Mouse (Mus musculus) midbrain, embryonic 16.5 days (tissue): Measurements from ENCODE around the gene Rab8a. TPM values are rescaled to one million over a fixed set of nuclear protein-coding genes. Genes with fewer than 3 reads are reported as not detected.

Experiments
- ATAC-seq: fragments of 200-750 bp; cut with Nextera tagmentation; 2 replicates; pipeline ENCODE4 v1.8.0; 2017; ENCODE audit warnings: moderate TSS enrichment
- H3K27ac ChIP-seq: fragments of 300-500 bp; sonication (generic); 2 replicates; pipeline ENCODE4 v1.5.1; 2014; ENCODE audit warnings: mild to moderate bottlenecking, low read length, mixed read lengths
- H3K27me3 ChIP-seq: fragments of 300-500 bp; sonication (generic); 2 replicates; pipeline ENCODE4 v1.6.1; 2014; ENCODE audit warnings: low read depth, low read length, mixed read lengths; ENCODE audit not compliant: control insufficient read depth, insufficient read depth
- H3K36me3 ChIP-seq: fragments of 300-500 bp; sonication (generic); 2 replicates; pipeline ENCODE4 v1.6.1; 2014; ENCODE audit warnings: mild to moderate bottlenecking, low read length, moderate library complexity, mixed read lengths; ENCODE audit not compliant: control insufficient read depth, insufficient read depth
- H3K4me1 ChIP-seq: fragments of 300-500 bp; sonication (generic); 2 replicates; pipeline ENCODE4 v1.6.1; 2014; ENCODE audit warnings: mild to moderate bottlenecking, low read length, mixed read lengths; ENCODE audit not compliant: control insufficient read depth, insufficient read depth
- H3K4me2 ChIP-seq: fragments of 300-500 bp; sonication (generic); 2 replicates; pipeline ENCODE4 v1.6.1; 2014; ENCODE audit warnings: mild to moderate bottlenecking, low read length, mixed read lengths
- H3K4me3 ChIP-seq: fragments of 300-500 bp; sonication (generic); 2 replicates; pipeline ENCODE4 v1.5.1; 2014; ENCODE audit warnings: low read depth, mild to moderate bottlenecking, low read length, moderate library complexity, mixed read lengths
- H3K9ac ChIP-seq: fragments of 300-500 bp; sonication (generic); 2 replicates; pipeline ENCODE4 v1.6.1; 2014; ENCODE audit warnings: low read depth, low read length, mixed read lengths
- H3K9me3 ChIP-seq: fragments of 300-500 bp; sonication (generic); replicated peaks from 2 replicates; pipeline ENCODE4 v1.6.1; 2014; ENCODE audit warnings: mild to moderate bottlenecking, low read length, mixed read lengths; ENCODE audit not compliant: control insufficient read depth, poor library complexity, severe bottlenecking
- WGBS: fragments of 180-500 bp; shearing (Covaris S2); extraction: QIAGEN DNeasy Blood & Tissue Kit; methylation state at CpG from one replicate; pipeline ENCODE4 v1.1.7; 2014; 5-methylcytosine and 5-hydroxymethylcytosine counted together
- polyA plus RNA-seq: library from polyadenylated mRNA; unstranded; fragments of >200 nt; fragmentation: Nextera tagmentation; extraction: Ambion mirVana; gene quantifications from 2 replicates; pipeline ENCODE4 v1.2.1, GENCODE M21; 2015

The Rab8a gene
- polyA plus RNA-seq, 1 experiment from 2014 or later, result 84.5 TPM

DNA sequence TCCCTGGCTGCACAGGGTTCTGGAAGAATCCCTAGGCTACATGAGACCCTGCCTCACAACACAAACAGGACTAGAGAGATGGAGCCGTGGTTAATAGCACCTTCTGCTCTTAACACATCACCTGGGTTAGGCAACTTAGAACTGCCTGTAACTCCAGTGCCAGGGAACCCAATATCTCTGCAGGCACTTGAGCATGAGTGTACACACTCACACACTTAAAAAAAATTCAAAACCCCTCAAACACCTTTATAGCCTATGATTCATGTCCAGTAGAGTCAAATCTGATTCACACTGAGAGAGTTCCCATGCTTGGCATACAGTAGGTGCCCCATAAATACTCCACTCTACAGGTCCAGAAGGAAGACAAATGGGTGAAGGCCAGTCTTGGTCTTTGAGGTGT lies 28.6 kb upstream of the Rab8a start:
- Histone ChIP-seq H3K9ac (no peak overlapping the region), H3K4me2 (no peak overlapping the region), H3K9me3 (no peaks in the 10 kb centered on the region), H3K4me3 (no peak overlapping the region), H3K27ac (no peak overlapping the region), H3K4me1 (peaks cover 15% of the 10 kb centered on the region), H3K36me3 (no peaks in the 10 kb centered on the region), H3K27me3 (no peaks in the 10 kb centered on the region)
- no peak for ATAC-seq
- 90% methylated on average over 1 of the region's 1 CpGs for WGBS

DNA sequence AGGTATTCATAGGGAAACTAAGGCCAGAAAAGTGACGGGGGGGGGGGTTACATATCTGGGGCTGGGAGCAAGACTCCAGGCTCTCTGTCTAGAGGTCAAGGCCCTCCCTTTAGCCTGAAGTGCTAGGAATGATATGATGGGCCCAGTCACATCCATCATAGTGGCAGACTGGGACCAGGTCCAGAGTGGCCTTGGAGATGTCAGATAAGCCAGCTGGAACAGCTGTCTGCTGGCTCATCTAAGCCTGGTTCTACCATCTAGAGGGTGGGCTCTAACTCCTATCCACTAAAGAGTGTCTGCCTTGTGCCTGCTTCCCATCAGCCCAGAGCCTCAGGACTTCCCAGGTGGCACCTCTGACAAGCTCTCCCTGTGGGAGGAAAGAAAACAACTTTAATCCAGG lies 28.1 kb upstream of the Rab8a start:
- H3K9ac ChIP-seq, result no peak overlapping the region
- H3K4me1 ChIP-seq, result peaks cover 15% of the 10 kb centered on the region
- no peak overlapping the region for H3K4me3 ChIP-seq
- no peaks in the 10 kb centered on the region for H3K9me3 ChIP-seq
- H3K36me3 ChIP-seq, result no peaks in the 10 kb centered on the region
- no peak overlapping the region for H3K4me2 ChIP-seq
- 80% methylated on average over 1 of the region's 1 CpGs for WGBS
- no peak overlapping the region for H3K27ac ChIP-seq
- ATAC-seq, result no peak
- H3K27me3 ChIP-seq, result no peaks in the 10 kb centered on the region

DNA sequence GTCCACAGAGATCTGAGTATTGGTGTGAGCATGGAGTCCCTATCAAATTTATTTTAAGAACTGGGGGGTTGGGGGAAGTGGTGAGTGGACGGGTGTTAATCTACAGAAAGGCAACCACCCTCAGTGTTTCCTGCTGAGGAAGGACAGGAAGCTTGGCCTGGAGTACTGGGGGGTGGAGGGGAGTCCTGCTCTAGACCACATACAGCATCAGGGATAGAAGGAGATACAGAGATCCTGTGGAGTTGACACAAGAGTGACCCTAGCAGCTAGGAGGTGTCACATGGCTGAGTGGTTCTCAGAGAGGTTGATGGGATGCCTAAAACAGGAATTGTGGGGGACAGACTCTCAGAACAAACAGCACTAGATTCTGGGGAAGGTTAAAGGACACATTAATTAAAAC lies 27.5 kb upstream of the Rab8a start:
- peaks cover 15% of the 10 kb centered on the region for H3K4me1 ChIP-seq
- WGBS, result 68% methylated on average over 1 of the region's 1 CpGs
- H3K36me3 ChIP-seq, result no peaks in the 10 kb centered on the region
- no peaks in the 10 kb centered on the region for H3K27me3 ChIP-seq
- no peak overlapping the region for H3K9ac ChIP-seq
- ATAC-seq, result no peak
- H3K4me3 ChIP-seq, result no peak overlapping the region
- H3K9me3 ChIP-seq, result no peaks in the 10 kb centered on the region
- no peak overlapping the region for H3K4me2 ChIP-seq
- no peak overlapping the region for H3K27ac ChIP-seq

DNA sequence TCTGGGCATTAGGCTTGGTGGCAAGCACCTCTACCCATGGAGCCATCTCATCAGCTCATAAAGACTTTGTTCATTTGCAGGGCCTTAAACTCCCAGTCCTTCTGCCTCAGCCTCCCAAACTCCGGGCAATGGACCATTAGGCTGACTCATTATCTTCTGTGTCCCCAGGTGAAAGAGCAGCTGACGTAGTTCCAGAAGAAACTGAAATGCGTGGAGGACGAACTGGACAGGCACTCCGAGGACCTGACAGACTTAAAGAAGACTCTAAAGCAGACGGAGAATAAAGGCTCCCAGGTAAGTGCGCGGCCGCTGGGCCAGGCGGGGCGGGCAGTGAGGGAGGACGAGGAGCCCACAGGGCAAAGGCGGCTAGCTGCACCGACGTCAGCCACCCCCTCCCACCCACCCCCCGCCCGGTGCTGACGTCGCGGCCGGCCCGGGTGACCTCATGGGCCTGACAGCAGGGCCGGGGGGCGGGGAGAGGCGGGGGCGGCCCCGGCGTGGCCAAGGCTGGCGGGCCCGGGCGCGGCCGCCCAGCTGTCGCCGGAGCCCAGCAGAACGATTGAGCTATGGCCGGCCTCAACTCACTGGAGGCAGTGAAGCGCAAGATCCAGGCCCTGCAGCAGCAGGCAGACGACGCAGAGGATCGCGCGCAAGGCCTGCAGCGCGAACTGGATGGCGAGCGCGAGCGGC lies 26.1 kb upstream of the Rab8a start, which contains the start of gene Tpm4:
Tpm4 (plus strand) TSS at position 220 of the 690 bp plus-strand sequence.
- Histone ChIP-seq H3K27me3 (no peaks in the 10 kb centered on the region), H3K9me3 (no peaks in the 10 kb centered on the region), H3K4me1 (peaks cover 15% of the 10 kb centered on the region), H3K27ac (peak within 1 kb of the TSS; percentile 79), H3K4me2 (peak within 1 kb of the TSS; percentile 76), H3K36me3 (0 out of 2 replicates have a peak, but pooled peaks cover 2% of the 10 kb centered on the region), H3K9ac (peak within 1 kb of the TSS; percentile 91), H3K4me3 (peak within 1 kb of the TSS; percentile 82)
- ATAC-seq, result peak; percentile 81
- WGBS, result under 1% methylated on average over 42 of the region's 49 CpGs

DNA sequence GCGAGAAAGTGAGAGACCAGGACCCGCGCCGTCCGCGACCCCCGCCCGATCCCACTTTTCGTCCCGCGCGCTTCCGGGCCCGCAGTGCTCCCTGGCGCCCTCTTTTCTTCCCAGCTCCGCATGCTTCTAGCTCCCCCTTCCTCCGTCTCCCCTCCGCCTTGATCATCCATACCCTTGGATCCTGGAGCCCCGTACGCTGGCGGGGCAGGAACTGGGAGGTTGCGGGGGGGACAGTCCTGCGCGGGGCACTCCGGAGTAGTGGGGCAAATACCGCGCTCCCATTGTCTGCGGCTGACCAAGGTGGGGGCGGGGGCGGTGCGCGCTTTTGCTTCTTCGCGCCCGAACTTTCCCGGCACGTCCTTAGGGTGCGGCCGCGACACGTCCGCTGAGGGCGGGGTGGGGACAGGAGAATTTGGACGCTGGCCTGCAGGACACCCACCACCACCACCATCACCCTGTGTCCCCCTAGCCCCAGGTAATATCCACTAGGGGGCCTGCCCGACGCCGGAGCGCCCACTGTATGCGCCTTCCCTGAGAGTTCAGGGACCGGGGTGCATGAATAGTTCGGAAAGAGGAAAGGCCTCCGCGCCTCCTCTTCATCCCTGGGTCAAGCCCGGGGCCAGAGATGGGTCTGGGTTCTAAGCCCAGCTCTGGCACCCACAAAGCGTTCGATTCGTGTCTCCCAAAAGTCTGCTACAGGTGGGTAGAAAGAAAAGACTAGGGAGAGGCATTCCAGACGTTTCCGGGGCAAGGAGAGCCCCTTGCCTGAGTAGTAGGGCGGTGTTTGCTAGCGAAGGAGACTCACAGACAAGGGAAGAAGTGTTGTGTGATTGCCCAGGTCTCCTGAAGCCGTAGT lies 25.3 kb upstream of the Rab8a start:
- ATAC-seq, result peak; percentile 77
- H3K27ac ChIP-seq, result peak overlapping the region; percentile 79
- no peaks in the 10 kb centered on the region for H3K27me3 ChIP-seq
- H3K4me2 ChIP-seq, result peak overlapping the region; percentile 76
- WGBS, result under 1% methylated on average over 52 of the region's 62 CpGs
- peaks cover 15% of the 10 kb centered on the region for H3K4me1 ChIP-seq
- H3K9me3 ChIP-seq, result no peaks in the 10 kb centered on the region
- H3K9ac ChIP-seq, result peak overlapping the region; percentile 91
- peak overlapping the region; percentile 82 for H3K4me3 ChIP-seq
- 0 out of 2 replicates have a peak, but pooled peaks cover 2% of the 10 kb centered on the region for H3K36me3 ChIP-seq

DNA sequence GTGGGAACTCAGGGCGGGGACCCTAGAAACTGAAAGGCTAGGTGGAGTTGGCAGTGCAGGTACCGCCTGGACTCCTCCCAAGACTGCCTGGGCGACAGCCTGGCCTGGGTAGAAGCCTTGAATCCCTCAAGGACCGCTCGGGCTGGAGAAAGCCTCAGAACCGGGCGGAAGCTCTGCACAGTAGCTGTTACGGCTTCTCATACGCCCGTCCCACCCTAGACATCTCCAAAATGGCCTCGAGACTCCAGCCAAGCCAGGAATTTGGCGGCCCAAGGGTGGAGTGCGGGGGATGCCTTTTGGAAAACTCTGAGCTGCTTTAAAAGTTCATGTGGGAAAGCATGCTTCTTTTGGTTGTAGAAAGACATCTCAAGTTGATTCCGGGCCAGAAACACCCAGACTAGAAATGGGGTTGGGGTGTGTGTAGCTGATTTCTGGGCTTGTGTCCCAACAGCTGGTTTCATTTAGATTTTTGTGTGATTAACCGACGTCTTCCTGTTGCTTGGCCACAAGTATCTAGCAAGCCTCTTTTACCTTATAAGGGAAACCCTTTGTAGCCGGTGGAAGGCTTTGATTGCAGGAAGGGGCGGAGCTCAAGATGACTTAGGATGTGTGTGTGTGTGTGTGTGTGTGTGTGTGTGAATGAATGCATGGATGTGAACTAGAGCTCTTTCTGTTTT lies 24.6 kb upstream of the Rab8a start:
- WGBS, result under 1% methylated on average over 18 of the region's 18 CpGs
- H3K4me3 ChIP-seq, result peak overlapping the region; percentile 82
- peak; percentile 19; the same call in 1 of the 2 replicates for ATAC-seq
- H3K4me1 ChIP-seq, result peaks cover 15% of the 10 kb centered on the region
- H3K9me3 ChIP-seq, result no peaks in the 10 kb centered on the region
- H3K9ac ChIP-seq, result peak overlapping the region; percentile 91
- peak overlapping the region; percentile 76 for H3K4me2 ChIP-seq
- peaks cover 4% of the 10 kb centered on the region; the same call in 1 of the 2 replicates for H3K36me3 ChIP-seq
- peak overlapping the region; percentile 79 for H3K27ac ChIP-seq
- H3K27me3 ChIP-seq, result no peaks in the 10 kb centered on the region

DNA sequence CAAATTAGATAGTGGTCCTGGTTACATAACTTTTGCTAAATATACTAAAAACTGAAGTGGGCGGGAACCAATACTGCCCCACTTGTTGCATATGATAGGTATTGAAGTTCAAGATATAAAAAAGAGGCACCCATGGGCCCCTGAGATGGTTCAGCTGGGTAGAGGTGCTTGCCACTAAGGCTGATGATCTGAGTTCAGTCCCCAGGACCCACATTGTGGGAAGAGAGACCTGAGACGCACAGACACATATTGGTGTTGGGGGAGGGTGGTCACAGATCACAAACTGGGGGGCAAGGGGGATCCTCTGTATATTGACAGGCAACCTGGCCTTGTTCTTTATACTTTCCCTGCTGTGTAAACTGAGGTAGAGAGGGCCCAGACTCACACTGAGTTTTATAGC lies 23.6 kb upstream of the Rab8a start:
- H3K4me2 ChIP-seq, result no peak overlapping the region
- no peaks in the 10 kb centered on the region for H3K9me3 ChIP-seq
- no peak overlapping the region for H3K27ac ChIP-seq
- H3K9ac ChIP-seq, result no peak overlapping the region
- H3K36me3 ChIP-seq, result peaks cover 7% of the 10 kb centered on the region; the same call in 1 of the 2 replicates
- no peaks in the 10 kb centered on the region for H3K27me3 ChIP-seq
- peaks cover 15% of the 10 kb centered on the region for H3K4me1 ChIP-seq
- WGBS, result 92% methylated on average over 2 of the region's 2 CpGs
- H3K4me3 ChIP-seq, result no peak overlapping the region
- no peak for ATAC-seq

DNA sequence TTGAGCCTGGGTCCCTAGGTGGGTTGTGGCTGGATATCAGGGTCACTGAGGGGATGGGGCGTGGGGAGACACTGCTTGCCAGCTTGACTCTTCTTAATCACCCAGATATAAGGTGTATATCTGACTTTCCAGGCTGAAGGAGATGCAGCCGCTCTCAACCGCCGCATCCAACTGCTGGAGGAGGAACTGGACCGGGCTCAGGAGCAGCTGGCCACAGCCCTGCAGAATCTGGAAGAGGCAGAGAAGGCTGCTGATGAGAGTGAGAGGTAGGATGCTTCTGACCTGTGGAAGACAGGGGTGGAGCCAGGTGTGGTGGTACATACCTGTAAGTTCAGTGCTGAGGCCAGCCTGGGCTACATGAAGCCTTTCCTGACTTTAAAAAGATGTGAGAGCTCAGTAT lies 22.5 kb upstream of the Rab8a start:
- H3K27me3 ChIP-seq, result no peaks in the 10 kb centered on the region
- no peak for ATAC-seq
- no peak overlapping the region for H3K9ac ChIP-seq
- H3K4me3 ChIP-seq, result no peak overlapping the region
- H3K4me1 ChIP-seq, result peaks cover 15% of the 10 kb centered on the region
- WGBS, result 99% methylated on average over 5 of the region's 5 CpGs
- no peak overlapping the region for H3K27ac ChIP-seq
- peaks cover 7% of the 10 kb centered on the region; the same call in 1 of the 2 replicates for H3K36me3 ChIP-seq
- H3K9me3 ChIP-seq, result no peaks in the 10 kb centered on the region
- no peak overlapping the region for H3K4me2 ChIP-seq
